Mouse (Mus musculus) liver, embryonic 12.5 days (tissue): Measurements from ENCODE around the gene St3gal3. TPM values are rescaled to one million over a fixed set of nuclear protein-coding genes. Genes with fewer than 3 reads are reported as not detected.

Source experiments
- ATAC-seq: fragments of 200-750 bp; cut with Nextera tagmentation; 2 replicates; pipeline ENCODE4 v1.8.0; 2017; ENCODE audit warnings: moderate number of reproducible peaks, mild to moderate bottlenecking, moderate library complexity
- H3K27ac ChIP-seq: fragments of 300-500 bp; sonication (generic); 2 replicates; pipeline ENCODE4 v1.5.1; 2016; ENCODE audit warnings: mild to moderate bottlenecking
- H3K27me3 ChIP-seq: fragments of 300-500 bp; sonication (generic); replicated peaks from 2 replicates; pipeline ENCODE4 v1.6.1; 2016; ENCODE audit warnings: mild to moderate bottlenecking, moderate library complexity
- H3K36me3 ChIP-seq: fragments of 300-500 bp; sonication (generic); 2 replicates; pipeline ENCODE4 v1.6.1; 2016; ENCODE audit warnings: mild to moderate bottlenecking, moderate library complexity
- H3K4me1 ChIP-seq: fragments of 300-500 bp; sonication (generic); 2 replicates; pipeline ENCODE4 v1.6.1; 2016
- H3K4me2 ChIP-seq: fragments of 300-500 bp; sonication (generic); 2 replicates; pipeline ENCODE4 v1.6.1; 2016; ENCODE audit warnings: mild to moderate bottlenecking, moderate library complexity
- H3K4me3 ChIP-seq: fragments of 300-500 bp; sonication (generic); 2 replicates; pipeline ENCODE4 v1.5.1; 2016; ENCODE audit warnings: mild to moderate bottlenecking, moderate library complexity
- H3K9ac ChIP-seq: fragments of 300-500 bp; sonication (generic); 2 replicates; pipeline ENCODE4 v1.6.1; 2016; ENCODE audit warnings: mild to moderate bottlenecking, moderate library complexity
- H3K9me3 ChIP-seq: fragments of 300-500 bp; sonication (generic); replicated peaks from 2 replicates; pipeline ENCODE4 v1.6.1; 2016; ENCODE audit warnings: mild to moderate bottlenecking, moderate library complexity
- WGBS: fragments of 180-500 bp; shearing (Covaris S2); methylation state at CpG from one replicate; pipeline ENCODE4 v1.1.7; 2016; ENCODE audit not compliant: insufficient replicate concordance; 5-methylcytosine and 5-hydroxymethylcytosine counted together
- polyA plus RNA-seq: library from polyadenylated mRNA; unstranded; fragments of >200 nt; fragmentation: Nextera tagmentation; extraction: Ambion mirVana; gene quantifications from 2 replicates; pipeline ENCODE4 v1.2.1, GENCODE M21; 2016

Gene St3gal3
- polyA plus RNA-seq, 1 experiment from 2014 or later = 2.9 TPM

DNA sequence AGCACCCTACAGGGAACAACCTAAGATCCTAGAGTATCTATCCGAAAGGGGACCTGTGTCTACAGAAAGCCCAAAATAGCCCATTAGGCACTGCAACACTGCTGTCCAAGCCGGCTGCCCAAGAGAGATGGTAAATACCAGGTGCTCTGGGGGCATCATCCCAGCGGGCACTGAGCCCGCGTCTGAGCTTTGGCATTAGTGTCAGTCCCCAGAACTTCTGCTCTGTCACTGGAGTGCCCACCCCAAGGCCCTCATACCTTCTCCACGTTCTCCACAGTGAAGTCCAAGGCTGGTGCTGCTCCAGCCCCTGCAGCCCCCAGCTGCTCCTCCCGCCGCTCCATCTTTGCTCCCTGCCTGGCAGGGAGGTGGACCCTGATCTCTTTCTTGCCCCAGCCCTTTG, 220.7 kb downstream of the St3gal3 start:
- Histone ChIP-seq H3K9me3 (no peaks in the 10 kb centered on the region), H3K36me3 (peaks cover 37% of the 10 kb centered on the region), H3K27me3 (no peaks in the 10 kb centered on the region), H3K4me2 (peak overlapping the region; percentile 84), H3K4me1 (peaks cover 80% of the 10 kb centered on the region), H3K27ac (peak overlapping the region; percentile 81), H3K9ac (peak overlapping the region; percentile 88), H3K4me3 (peak overlapping the region; percentile 73)
- WGBS = 19% methylated on average over 8 of the region's 8 CpGs
- ATAC-seq = no peak; the same call in 1 of the 2 replicates

DNA sequence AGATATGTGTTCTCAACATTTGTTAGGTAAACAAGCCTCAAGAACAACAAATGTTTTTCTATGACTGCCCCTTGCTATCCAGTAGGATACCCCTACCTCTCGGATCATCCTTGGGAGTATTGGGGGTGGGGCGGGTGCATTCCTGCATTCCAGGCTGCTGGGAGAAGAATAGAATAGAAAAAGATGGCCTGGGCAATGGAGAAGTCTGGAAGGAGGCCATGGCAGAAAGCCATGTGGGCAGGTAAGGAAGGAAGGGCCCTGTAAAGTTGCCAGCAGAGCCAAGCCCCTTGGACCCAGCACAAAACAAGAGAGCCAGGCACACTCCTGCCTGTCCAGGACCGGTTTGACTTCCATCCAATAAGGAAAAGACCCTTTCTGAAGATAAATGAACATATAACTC, 221.3 kb downstream of the St3gal3 start:
- no peaks in the 10 kb centered on the region for H3K27me3 ChIP-seq
- peak overlapping the region; percentile 88 for H3K9ac ChIP-seq
- 69% methylated on average over 3 of the region's 3 CpGs for WGBS
- no peaks in the 10 kb centered on the region for H3K9me3 ChIP-seq
- H3K36me3 ChIP-seq = peaks cover 43% of the 10 kb centered on the region
- peaks cover 77% of the 10 kb centered on the region for H3K4me1 ChIP-seq
- ATAC-seq = no peak
- peak overlapping the region; percentile 84 for H3K4me2 ChIP-seq
- peak overlapping the region; percentile 46 for H3K27ac ChIP-seq
- H3K4me3 ChIP-seq = peak overlapping the region; percentile 73

DNA sequence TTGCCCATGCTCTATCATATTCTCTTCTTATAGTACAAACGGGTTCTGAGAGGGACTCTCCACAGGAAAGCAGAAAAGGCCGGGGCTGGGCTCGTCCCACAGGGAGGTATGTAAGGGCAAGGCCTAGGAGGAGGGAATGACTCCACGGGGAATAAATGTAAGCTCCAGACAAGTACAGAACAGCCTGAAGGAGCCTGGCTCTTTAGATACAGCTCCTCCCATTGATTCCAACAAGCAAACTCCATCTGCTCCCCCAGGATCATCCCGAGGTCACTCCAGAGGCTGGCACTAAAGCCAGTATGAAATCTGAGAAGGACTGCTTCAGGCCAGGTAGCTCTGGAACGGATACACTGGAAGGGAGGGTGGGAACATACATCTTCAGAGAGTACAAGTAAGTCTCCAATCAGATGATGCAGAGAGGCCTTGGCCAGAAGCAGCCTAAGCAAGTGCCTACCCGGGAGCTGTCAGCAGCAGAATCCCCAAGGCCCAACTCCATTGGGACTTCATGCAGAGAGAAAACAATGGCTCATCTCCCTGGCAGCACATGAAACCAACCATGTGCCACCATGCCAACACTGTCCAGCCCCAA, 221.9 kb downstream of the St3gal3 start:
- WGBS = 83% methylated on average over 7 of the region's 7 CpGs
- Histone ChIP-seq H3K9me3 (no peaks in the 10 kb centered on the region), H3K4me2 (peak overlapping the region; percentile 84), H3K36me3 (peaks cover 49% of the 10 kb centered on the region), H3K27me3 (no peaks in the 10 kb centered on the region), H3K9ac (peak overlapping the region; percentile 12; the same call in 1 of the 2 replicates), H3K27ac (0 out of 2 replicates have a peak overlapping the region, but pooled peaks have one; percentile 46), H3K4me1 (peaks cover 70% of the 10 kb centered on the region), H3K4me3 (peak overlapping the region; percentile 73)
- ATAC-seq = no peak

DNA sequence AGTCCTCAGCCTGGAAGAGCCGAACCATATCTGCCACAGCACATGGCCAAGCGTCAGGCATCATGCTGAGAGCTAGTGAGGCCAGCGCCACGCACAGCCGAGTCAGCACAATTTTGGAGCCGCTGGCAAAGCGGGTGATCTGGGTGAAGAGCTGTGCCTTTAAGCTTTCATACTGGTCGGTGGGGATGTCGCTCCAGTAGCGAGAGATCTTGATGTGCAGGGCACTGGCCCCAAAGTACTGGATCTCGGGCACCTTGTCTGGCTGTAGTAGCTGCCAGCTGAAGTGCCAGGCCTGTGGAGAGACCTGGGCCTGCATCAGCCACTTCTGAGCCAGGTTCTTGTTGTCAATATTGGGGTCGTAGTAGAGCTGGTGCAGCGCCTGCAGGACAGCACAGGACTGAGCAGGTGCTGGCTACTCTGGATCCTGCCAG, 222.6 kb downstream of the St3gal3 start:
- Histone ChIP-seq H3K4me1 (peaks cover 64% of the 10 kb centered on the region), H3K9me3 (no peaks in the 10 kb centered on the region), H3K27me3 (no peaks in the 10 kb centered on the region), H3K27ac (no peak overlapping the region), H3K4me3 (no peak overlapping the region), H3K36me3 (peaks cover 54% of the 10 kb centered on the region), H3K9ac (no peak overlapping the region), H3K4me2 (no peak overlapping the region)
- WGBS = 86% methylated on average over 13 of the region's 13 CpGs
- ATAC-seq = no peak

DNA sequence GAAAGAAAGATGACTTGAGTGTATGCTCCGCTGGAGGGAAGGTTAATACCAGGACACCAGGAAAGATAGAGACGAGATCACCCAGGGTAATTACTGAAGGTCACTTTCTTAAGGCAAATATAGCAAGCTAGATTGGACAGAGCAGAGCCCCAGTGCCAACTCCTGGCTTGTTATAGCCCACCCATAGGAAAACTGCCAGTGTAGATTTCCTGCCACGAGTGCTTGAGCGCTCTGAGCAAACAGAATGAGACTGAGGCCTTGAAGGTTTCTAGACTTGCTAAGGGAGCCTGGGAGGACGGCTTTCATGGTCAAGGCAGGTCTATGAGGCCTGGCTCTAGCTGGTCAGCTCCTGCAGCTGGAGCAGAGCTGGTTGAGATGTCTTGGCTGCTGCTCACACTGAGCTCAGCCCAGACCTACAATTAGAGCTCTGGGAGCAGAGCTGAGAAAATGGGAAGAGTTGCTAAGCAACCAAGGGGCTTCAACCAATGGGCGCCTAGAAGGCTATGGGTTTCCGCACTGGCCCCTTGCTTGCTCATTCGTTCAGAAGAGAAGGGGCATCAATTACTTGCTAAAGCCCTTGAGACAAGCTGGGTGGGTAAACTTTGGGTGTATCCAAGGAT, 225.8 kb downstream of the St3gal3 start:
- Histone ChIP-seq H3K36me3 (peaks cover 84% of the 10 kb centered on the region), H3K27ac (no peak overlapping the region), H3K27me3 (no peaks in the 10 kb centered on the region), H3K4me1 (peaks cover 43% of the 10 kb centered on the region), H3K9ac (no peak overlapping the region), H3K9me3 (no peaks in the 10 kb centered on the region), H3K4me2 (no peak overlapping the region), H3K4me3 (no peak overlapping the region)
- ATAC-seq = no peak
- 82% methylated on average over 8 of the region's 8 CpGs for WGBS

DNA sequence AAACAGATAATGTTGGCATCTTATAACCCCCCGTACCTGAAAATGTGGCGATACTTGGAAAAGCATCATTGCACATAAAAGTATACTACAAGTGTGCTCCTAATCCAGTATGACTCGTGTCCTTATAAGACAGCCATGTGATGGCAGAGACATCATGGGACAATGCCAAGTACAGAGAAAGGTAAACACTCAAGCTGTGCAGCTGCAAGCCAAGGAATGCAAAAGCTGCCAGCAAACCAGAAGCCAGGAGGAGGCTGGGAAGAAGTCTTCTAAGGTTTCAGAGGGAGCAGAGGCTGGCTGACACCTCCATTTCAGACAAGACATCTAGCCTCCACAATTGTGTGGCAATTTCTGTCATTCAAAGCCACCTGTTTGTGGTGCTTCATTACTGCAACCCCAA, 228.5 kb downstream of the St3gal3 start:
- WGBS = 85% methylated on average over 3 of the region's 3 CpGs
- Histone ChIP-seq H3K27ac (no peak overlapping the region), H3K9ac (no peak overlapping the region), H3K4me2 (no peak overlapping the region), H3K9me3 (no peaks in the 10 kb centered on the region), H3K27me3 (no peaks in the 10 kb centered on the region), H3K4me1 (peaks cover 18% of the 10 kb centered on the region), H3K36me3 (peaks cover 96% of the 10 kb centered on the region), H3K4me3 (no peak overlapping the region)
- no peak for ATAC-seq

DNA sequence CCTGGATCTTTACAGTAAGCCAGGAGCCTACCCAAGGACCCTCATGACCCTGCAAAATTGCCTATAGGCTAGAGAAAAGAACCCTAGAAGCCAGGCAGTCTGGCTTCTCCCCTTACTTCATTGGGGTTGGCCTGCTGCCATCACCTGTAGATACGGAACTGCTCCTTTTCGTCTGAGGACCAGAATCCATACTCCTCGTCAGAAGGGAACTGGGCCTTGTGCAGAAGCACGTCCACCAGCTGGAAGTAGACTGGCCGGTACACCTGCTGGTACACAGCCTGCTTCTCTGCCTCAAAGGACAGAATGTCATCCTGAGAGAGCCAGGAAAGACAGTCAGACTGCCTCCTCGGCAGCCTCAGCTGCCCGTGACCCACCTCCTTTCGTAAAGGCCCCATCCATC, 230.0 kb downstream of the St3gal3 start:
- H3K27ac ChIP-seq = no peak overlapping the region
- H3K9me3 ChIP-seq = no peaks in the 10 kb centered on the region
- ATAC-seq = no peak
- H3K4me3 ChIP-seq = no peak overlapping the region
- WGBS = 86% methylated on average over 8 of the region's 8 CpGs
- no peak overlapping the region for H3K9ac ChIP-seq
- H3K27me3 ChIP-seq = no peaks in the 10 kb centered on the region
- no peak overlapping the region for H3K4me2 ChIP-seq
- H3K36me3 ChIP-seq = peaks cover 96% of the 10 kb centered on the region
- H3K4me1 ChIP-seq = peaks cover 9% of the 10 kb centered on the region

DNA sequence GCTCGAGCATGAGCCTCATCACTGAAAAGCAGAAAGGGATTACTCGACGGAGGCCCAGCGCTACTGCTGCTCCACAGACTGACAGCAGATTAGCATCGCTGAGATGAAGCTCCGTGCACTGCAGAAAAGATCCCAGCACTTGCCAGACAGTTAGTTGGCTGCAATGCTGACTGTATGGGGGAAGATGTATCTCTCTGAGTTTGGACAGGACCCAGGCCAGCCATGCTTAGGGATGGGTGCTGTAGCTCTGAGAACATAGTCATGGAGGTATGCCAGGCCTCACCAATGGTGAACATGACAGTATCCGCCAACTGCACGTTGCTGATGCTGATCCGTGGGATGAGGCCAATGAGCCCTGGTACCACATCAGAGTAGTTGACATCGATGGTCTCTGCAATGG, 230.6 kb downstream of the St3gal3 start:
- Histone ChIP-seq H3K4me3 (no peak overlapping the region), H3K4me2 (no peak overlapping the region), H3K36me3 (peaks cover 96% of the 10 kb centered on the region), H3K9me3 (no peaks in the 10 kb centered on the region), H3K4me1 (peaks cover 4% of the 10 kb centered on the region), H3K27ac (no peak overlapping the region), H3K27me3 (no peaks in the 10 kb centered on the region), H3K9ac (no peak overlapping the region)
- ATAC-seq = no peak
- WGBS = 91% methylated on average over 10 of the region's 10 CpGs

DNA sequence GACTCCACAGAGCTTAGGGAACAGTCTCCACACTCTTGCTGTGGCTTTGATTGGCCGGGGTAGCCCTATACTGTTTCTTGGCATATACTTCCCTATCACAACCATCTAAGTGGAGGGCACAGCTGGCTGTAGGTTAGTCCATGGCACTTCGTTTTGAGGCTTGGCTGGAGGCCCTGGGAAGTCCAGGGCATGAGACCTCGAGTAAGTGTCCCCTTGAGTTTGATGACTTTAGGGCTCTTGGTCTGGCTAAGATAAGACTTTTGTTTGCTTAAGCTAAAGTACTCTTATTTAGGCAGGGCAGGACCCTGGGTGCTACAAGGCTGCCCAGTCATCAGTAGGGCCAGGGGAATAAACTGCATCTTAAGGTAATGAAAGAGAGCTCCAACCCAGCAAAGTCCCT, 236.6 kb downstream of the St3gal3 start:
- no peak overlapping the region for H3K27ac ChIP-seq
- no peaks in the 10 kb centered on the region for H3K27me3 ChIP-seq
- no peaks in the 10 kb centered on the region for H3K9me3 ChIP-seq
- WGBS = 68% methylated on average over 3 of the region's 3 CpGs
- ATAC-seq = no peak
- no peak overlapping the region for H3K4me3 ChIP-seq
- no peak overlapping the region for H3K4me2 ChIP-seq
- H3K36me3 ChIP-seq = peaks cover 94% of the 10 kb centered on the region
- H3K4me1 ChIP-seq = no peaks in the 10 kb centered on the region
- H3K9ac ChIP-seq = no peak overlapping the region

DNA sequence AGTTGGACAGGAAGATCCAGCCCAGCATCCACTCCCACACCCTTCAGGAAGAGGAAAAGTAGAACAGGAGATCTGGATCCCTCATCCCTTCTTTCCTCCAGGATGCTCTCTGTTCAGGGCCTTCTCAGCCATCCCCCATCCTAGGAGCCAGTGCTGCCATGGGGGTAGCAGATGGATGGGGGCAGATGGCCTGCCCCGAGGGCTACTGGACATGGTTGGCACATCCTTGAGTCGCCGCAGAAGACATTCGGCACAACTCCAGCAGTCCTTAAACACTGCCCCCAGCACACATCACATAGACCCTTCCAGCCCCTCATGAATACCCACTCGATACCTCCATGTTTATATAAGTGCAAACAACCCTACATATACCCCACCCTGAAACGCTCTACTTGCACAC, 238.7 kb downstream of the St3gal3 start:
- ATAC-seq = no peak
- H3K9me3 ChIP-seq = no peaks in the 10 kb centered on the region
- no peak overlapping the region for H3K4me3 ChIP-seq
- peaks cover 11% of the 10 kb centered on the region for H3K4me1 ChIP-seq
- 91% methylated on average over 6 of the region's 6 CpGs for WGBS
- H3K4me2 ChIP-seq = no peak overlapping the region
- no peaks in the 10 kb centered on the region for H3K27me3 ChIP-seq
- H3K27ac ChIP-seq = no peak overlapping the region
- H3K9ac ChIP-seq = no peak overlapping the region
- H3K36me3 ChIP-seq = peaks cover 73% of the 10 kb centered on the region

DNA sequence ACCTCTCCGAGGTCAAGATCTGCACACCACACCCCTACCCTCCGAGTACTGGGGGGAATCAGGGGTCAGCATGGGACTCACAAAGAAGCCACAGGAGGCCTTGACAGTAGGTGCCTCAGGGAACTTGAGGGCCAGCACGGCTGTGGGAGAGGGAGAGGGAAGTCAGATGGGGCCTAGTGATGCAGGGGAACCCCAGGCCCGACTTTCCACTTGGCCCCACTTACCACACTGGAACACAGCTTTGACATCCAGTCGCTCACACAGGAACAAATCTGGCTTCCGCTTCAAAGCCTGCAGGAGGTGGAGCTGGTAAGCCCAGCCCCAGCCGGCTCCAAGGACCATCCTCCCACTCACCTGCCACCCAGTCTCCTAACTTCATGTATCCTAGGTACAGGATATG, 239.4 kb downstream of the St3gal3 start:
- 77% methylated on average over 7 of the region's 7 CpGs for WGBS
- ATAC-seq = no peak
- no peak overlapping the region for H3K9ac ChIP-seq
- no peak overlapping the region for H3K4me2 ChIP-seq
- H3K27ac ChIP-seq = no peak overlapping the region; the same call in 1 of the 2 replicates
- H3K4me1 ChIP-seq = peaks cover 18% of the 10 kb centered on the region
- no peaks in the 10 kb centered on the region for H3K9me3 ChIP-seq
- H3K4me3 ChIP-seq = no peak overlapping the region
- H3K36me3 ChIP-seq = peaks cover 72% of the 10 kb centered on the region
- H3K27me3 ChIP-seq = no peaks in the 10 kb centered on the region

DNA sequence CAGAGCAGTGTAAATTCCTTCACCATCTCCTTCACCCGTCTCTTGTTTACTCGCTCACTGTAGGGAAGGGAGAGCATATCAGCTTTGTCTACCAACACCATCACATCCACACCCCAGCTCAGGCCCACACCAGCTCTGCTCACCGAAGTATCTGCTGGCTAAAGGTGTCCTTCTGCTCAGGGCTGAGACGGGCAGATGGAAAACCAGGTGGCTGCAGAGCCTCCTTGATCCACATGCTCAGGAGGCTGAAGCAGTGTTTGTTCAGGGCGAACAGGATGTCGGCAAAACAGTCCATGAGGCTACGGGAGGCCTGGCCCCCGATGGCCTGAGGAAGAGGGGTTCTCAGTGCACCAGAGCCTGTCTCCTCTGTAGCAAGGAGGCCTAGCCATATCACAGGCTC, 240.1 kb downstream of the St3gal3 start:
- WGBS = 81% methylated on average over 8 of the region's 8 CpGs
- Histone ChIP-seq H3K4me1 (peaks cover 24% of the 10 kb centered on the region), H3K9ac (no peak overlapping the region), H3K4me2 (no peak overlapping the region), H3K27ac (no peak overlapping the region), H3K9me3 (no peaks in the 10 kb centered on the region), H3K36me3 (peaks cover 72% of the 10 kb centered on the region), H3K4me3 (no peak overlapping the region), H3K27me3 (no peaks in the 10 kb centered on the region)
- no peak for ATAC-seq
